Mouse (Mus musculus) cerebellum, adult 2 months (tissue): Measurements from ENCODE around the gene Gm21954. TPM values are rescaled to one million over a fixed set of nuclear protein-coding genes. Genes with fewer than 3 reads are reported as not detected.

ENCODE experiments used
- DNase-seq, 2 experiments: peaks; one replicate each; pipeline ENCODE4 v3.0.0; 2021
- H3K27ac ChIP-seq: fragments of 200-500 bp; 2 replicates; pipeline ENCODE4 v1.5.1; 2012; ENCODE audit warnings: low read length, control low read depth, inconsistent platforms; ENCODE audit not compliant: insufficient read depth
- H3K27me3 ChIP-seq: fragments of 200-500 bp; 2 replicates; pipeline ENCODE4 v1.6.1; 2012; ENCODE audit warnings: inconsistent platforms, mild to moderate bottlenecking, low read length, moderate library complexity; ENCODE audit not compliant: control insufficient read depth, insufficient read depth
- H3K4me1 ChIP-seq: fragments of 200-500 bp; 2 replicates; pipeline ENCODE4 v1.6.1; 2011; ENCODE audit warnings: low read length; ENCODE audit not compliant: control insufficient read depth, insufficient read depth
- H3K4me3 ChIP-seq: fragments of 200-500 bp; replicated peaks from 2 replicates; pipeline ENCODE3; 2011; ENCODE audit warnings: mild to moderate bottlenecking, low read depth, low read length, control low read depth; ENCODE audit not compliant: insufficient read depth
- CTCF ChIP-seq: fragments of 200-500 bp; IDR thresholded peaks from 2 replicates; pipeline ENCODE4 v1.5.1; 2011; ENCODE audit warnings: low read depth, mild to moderate bottlenecking, control low read depth, low read length, moderate library complexity, borderline replicate concordance; ENCODE audit not compliant: insufficient read depth
- POLR2A ChIP-seq: fragments of 200-500 bp; IDR thresholded peaks from 2 replicates; pipeline ENCODE4 v1.6.1; 2011; ENCODE audit warnings: low read length, control low read depth, borderline replicate concordance; ENCODE audit not compliant: insufficient read depth
- WGBS: fragments of 180-500 bp; shearing (Covaris S2); methylation state at CpG from one replicate; pipeline ENCODE4 v1.1.7; 2018; 5-methylcytosine and 5-hydroxymethylcytosine counted together
- polyA plus RNA-seq: library from polyadenylated mRNA; depleted of rRNA; stranded (reverse); fragments of >200 nt; gene quantifications from 2 replicates; pipeline ENCODE4 v1.2.3, GENCODE M21; 2012

The Gm21954 gene
- polyA plus RNA-seq, 1 experiment = not detected

GRCm38 (mm10) chr3:55479306-55479705, 7.3 kb upstream of the Gm21954 start:
- 96% methylated on average over 4 of the region's 4 CpGs for WGBS
- TF ChIP-seq POLR2A (no peak), CTCF (no peak)
- H3K4me1 ChIP-seq = peaks cover 30% of the 10 kb centered on the region
- no peak for DNase-seq
- no peaks in the 10 kb centered on the region for H3K27me3 ChIP-seq
- no peak overlapping the region for H3K27ac ChIP-seq
- H3K4me3 ChIP-seq = no peak overlapping the region

- H3K4me1 ChIP-seq = peaks cover 34% of the 10 kb centered on the region
- peak; percentile 57 to 71 for DNase-seq
- H3K27me3 ChIP-seq = no peaks in the 10 kb centered on the region
- no peak overlapping the region for H3K4me3 ChIP-seq
- no peak for TF ChIP-seq POLR2A
- no peak for TF ChIP-seq CTCF
- WGBS = 24% methylated on average over 7 of the region's 7 CpGs
- peak overlapping the region; percentile 86 for H3K27ac ChIP-seq
Measured at GRCm38 (mm10) chr3:55476694-55477093, 4.7 kb upstream of the Gm21954 start.

- 46% methylated on average over 6 of the region's 6 CpGs for WGBS
Measured at GRCm38 (mm10) chr3:55473146-55473545, 1.1 kb upstream of the Gm21954 start.

DNA sequence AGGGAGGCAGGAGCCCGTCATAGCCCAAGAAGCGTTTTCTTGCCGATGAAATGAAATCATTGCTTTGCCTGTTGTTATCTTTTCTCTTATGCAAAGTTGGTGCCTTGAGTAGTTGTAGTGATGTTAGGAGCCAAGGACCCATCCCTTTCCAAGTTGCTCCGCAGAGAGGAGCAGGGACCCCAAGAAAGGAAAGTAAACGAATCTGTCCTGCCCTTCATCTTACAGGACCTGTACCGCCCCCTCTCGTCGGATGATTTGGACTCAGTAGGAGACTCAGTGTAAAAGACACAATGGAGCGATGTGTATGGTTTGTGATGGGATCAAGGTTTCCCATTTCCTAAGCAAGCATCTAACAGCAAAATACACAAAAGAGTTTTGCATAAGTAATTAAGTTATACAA, 5.7 kb downstream of the Gm21954 start:
- DNase-seq = peak; percentile 62 to 64
- TF ChIP-seq POLR2A (no peak), CTCF (peak; percentile 28; the same call in 1 of the 2 replicates)
- Histone ChIP-seq H3K4me1 (peaks cover 9% of the 10 kb centered on the region; the same call in 1 of the 2 replicates), H3K4me3 (peak overlapping the region; percentile 61), H3K27ac (peak overlapping the region; percentile 69), H3K27me3 (no peaks in the 10 kb centered on the region)
- WGBS = 33% methylated on average over 9 of the region's 9 CpGs

More at GRCm38 (mm10) chr3:55473146-55473545, 1.1 kb upstream of the Gm21954 start:
- H3K4me3 ChIP-seq = no peak overlapping the region
- TF ChIP-seq CTCF (no peak), POLR2A (no peak)
- H3K27me3 ChIP-seq = no peaks in the 10 kb centered on the region
- no peak for DNase-seq
- peaks cover 25% of the 10 kb centered on the region for H3K4me1 ChIP-seq
- peak overlapping the region; percentile 53; the same call in 1 of the 2 replicates for H3K27ac ChIP-seq

- peak overlapping the region; percentile 61 for H3K4me3 ChIP-seq
- 30% methylated on average over 8 of the region's 8 CpGs for WGBS
- H3K4me1 ChIP-seq = peaks cover 5% of the 10 kb centered on the region; the same call in 1 of the 2 replicates
- no peaks in the 10 kb centered on the region for H3K27me3 ChIP-seq
- TF ChIP-seq CTCF = no peak
- no peak for TF ChIP-seq POLR2A
- H3K27ac ChIP-seq = peak overlapping the region; percentile 69
- no peak for DNase-seq
Measured at GRCm38 (mm10) chr3:55465785-55466184, 6.2 kb downstream of the Gm21954 start.

DNA sequence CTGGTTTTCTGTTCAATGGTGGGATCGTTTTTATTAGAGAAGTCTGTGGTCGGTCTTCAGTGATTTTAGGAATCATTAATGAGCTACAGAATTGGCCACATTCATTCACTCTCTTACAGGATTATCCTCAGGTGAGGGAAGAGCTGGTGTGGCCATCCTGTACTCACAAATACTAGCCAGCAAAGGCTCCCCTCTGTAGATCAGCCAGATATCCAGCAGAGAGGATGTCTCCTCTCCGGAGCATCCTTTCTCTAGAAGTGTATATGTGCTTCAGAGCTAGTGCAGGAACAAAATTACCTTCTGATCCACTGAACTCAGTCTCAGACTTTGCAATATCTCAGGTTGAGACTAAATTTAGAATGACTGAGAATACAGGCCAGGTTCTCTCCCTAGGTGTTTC, 7.8 kb downstream of the Gm21954 start:
- DNase-seq = peak; percentile 39 to 75
- Histone ChIP-seq H3K4me3 (peak overlapping the region; percentile 20), H3K27me3 (no peaks in the 10 kb centered on the region), H3K27ac (peak overlapping the region; percentile 90; the same call in 1 of the 2 replicates), H3K4me1 (peaks cover 5% of the 10 kb centered on the region; the same call in 1 of the 2 replicates)
- 8% methylated on average over 3 of the region's 3 CpGs for WGBS
- TF ChIP-seq CTCF = no peak
- peak; percentile 49; the same call in 1 of the 2 replicates for TF ChIP-seq POLR2A

GRCm38 (mm10) chr3:55462904-55463668, 8.9 kb downstream of the Gm21954 start:
- 17% methylated on average over 4 of the region's 4 CpGs for WGBS
- H3K4me1 ChIP-seq = peaks cover 5% of the 10 kb centered on the region; the same call in 1 of the 2 replicates
- H3K27me3 ChIP-seq = no peaks in the 10 kb centered on the region
- DNase-seq = peak; percentile 55 to 67
- TF ChIP-seq CTCF = no peak
- TF ChIP-seq POLR2A = no peak
- peak overlapping the region; percentile 90 for H3K27ac ChIP-seq
- peak overlapping the region; percentile 56 for H3K4me3 ChIP-seq
